Mouse (Mus musculus) brain, embryonic 14.5 days (tissue): ENCODE results near the gene Cebpa. TPM values are rescaled to one million over a fixed set of nuclear protein-coding genes. Genes with fewer than 3 reads are reported as not detected.

Experiments used
- DNase-seq: peaks from one replicate; pipeline ENCODE4 v3.0.0-alpha.2; 2011; ENCODE audit warnings: low read depth
- CTCF ChIP-seq: fragments of 200-500 bp; IDR thresholded peaks from 2 replicates; pipeline ENCODE4 v1.5.1; 2012; ENCODE audit warnings: inconsistent platforms, mild to moderate bottlenecking, moderate library complexity, borderline replicate concordance; ENCODE audit not compliant: insufficient read depth, insufficient read length; ENCODE audit errors: extremely low read depth
- POLR2A ChIP-seq: fragments of 200-500 bp; IDR thresholded peaks from 2 replicates; pipeline ENCODE4 v1.6.1; 2012; ENCODE audit warnings: mild to moderate bottlenecking, inconsistent platforms, borderline replicate concordance; ENCODE audit not compliant: poor library complexity, insufficient read depth, insufficient read length, severe bottlenecking; ENCODE audit errors: extremely low read depth
- polyA plus RNA-seq: library from polyadenylated mRNA; depleted of rRNA; stranded (reverse); fragments of >200 nt; gene quantifications from 2 replicates; pipeline ENCODE4 v1.2.3, GENCODE M21; 2012

The Cebpa gene
- polyA plus RNA-seq, 1 experiment: 3.1 TPM

- DNase-seq: no peak
- no peak for TF ChIP-seq CTCF
- no peak for TF ChIP-seq POLR2A
Observed at GRCm38 (mm10) chr7:35137524-35137923, 18.4 kb downstream of the Cebpa start.

- no peak for TF ChIP-seq POLR2A
- no peak for TF ChIP-seq CTCF
- no peak for DNase-seq
Observed at GRCm38 (mm10) chr7:35138481-35138880, 19.4 kb downstream of the Cebpa start.

GRCm38 (mm10) chr7:35139880-35140279 is 20.8 kb downstream of the Cebpa start:
- DNase-seq: no peak
- TF ChIP-seq POLR2A (no peak), CTCF (no peak)

- TF ChIP-seq POLR2A (no peak), CTCF (no peak)
- DNase-seq: no peak
Observed at GRCm38 (mm10) chr7:35141519-35141918, 22.4 kb downstream of the Cebpa start.

- TF ChIP-seq CTCF: no peak
- TF ChIP-seq POLR2A: no peak
- DNase-seq: no peak
Observed at GRCm38 (mm10) chr7:35142522-35142921, 23.4 kb downstream of the Cebpa start.

- TF ChIP-seq POLR2A (no peak), CTCF (no peak)
- DNase-seq: no peak
Observed at GRCm38 (mm10) chr7:35143864-35144618, 24.9 kb downstream of the Cebpa start.

GRCm38 (mm10) chr7:35145068-35145467 is 26.0 kb downstream of the Cebpa start:
- TF ChIP-seq CTCF (no peak), POLR2A (no peak)
- no peak for DNase-seq

- no peak for DNase-seq
- no peak for TF ChIP-seq CTCF
- TF ChIP-seq POLR2A: no peak
Observed at GRCm38 (mm10) chr7:35146269-35146668, 27.2 kb downstream of the Cebpa start.

- TF ChIP-seq CTCF (no peak), POLR2A (no peak)
Observed at GRCm38 (mm10) chr7:35149616-35150433, 30.7 kb downstream of the Cebpa start.

GRCm38 (mm10) chr7:35150860-35151259 is 31.8 kb downstream of the Cebpa start:
- TF ChIP-seq CTCF (no peak), POLR2A (no peak)

More at GRCm38 (mm10) chr7:35149616-35150433, 30.7 kb downstream of the Cebpa start:
- DNase-seq: no peak

GRCm38 (mm10) chr7:35154449-35154848 is 35.4 kb downstream of the Cebpa start:
- DNase-seq: no peak
- TF ChIP-seq CTCF: no peak
- TF ChIP-seq POLR2A: no peak

More at GRCm38 (mm10) chr7:35150860-35151259, 31.8 kb downstream of the Cebpa start:
- DNase-seq: no peak

- TF ChIP-seq CTCF: no peak
- no peak for TF ChIP-seq POLR2A
- no peak for DNase-seq
Observed at GRCm38 (mm10) chr7:35156561-35157477, 37.7 kb downstream of the Cebpa start.

- TF ChIP-seq CTCF (no peak), POLR2A (no peak)
- DNase-seq: no peak
Observed at GRCm38 (mm10) chr7:35157512-35157911, 38.4 kb downstream of the Cebpa start.

GRCm38 (mm10) chr7:35162443-35162842 is 43.4 kb downstream of the Cebpa start:
- DNase-seq: no peak
- TF ChIP-seq POLR2A (no peak), CTCF (no peak)
